Mouse (Mus musculus) hematopoietic stem cell, adult 5-6 weeks (primary cell): Measurements from ENCODE around the gene Srsf10. TPM values are rescaled to one million over a fixed set of nuclear protein-coding genes. Genes with fewer than 3 reads are reported as not detected.

Experiments used
- total RNA-seq: library from RNA; stranded (forward); fragments of 172-1452, 232-1000 nt; gene quantifications from 2 replicates; pipeline ENCODE4 v1.2.3, GENCODE M21; 2017

The Srsf10 gene
- total RNA-seq, 1 experiment from 2014 or later = 267 TPM

Other genes starting within 250 kb of the Srsf10 start
- gene Ifnlr1, start 169.5 kb upstream of the Srsf10 start, total RNA-seq = 0.30 and 1.1 TPM in 2 replicates
- gene Il22ra1, start 127.6 kb upstream of the Srsf10 start, total RNA-seq = not detected in 2 replicates
- gene Myom3, start 96.0 kb upstream of the Srsf10 start, total RNA-seq = not detected in 2 replicates
- 210 and 250 TPM in 2 replicates for gene Pnrc2, start 18.1 kb downstream of the Srsf10 start, total RNA-seq
- 3.1 and 3.8 TPM in 2 replicates for gene Cnr2, start 39.6 kb downstream of the Srsf10 start, total RNA-seq
- 99.5 and 155 TPM in 2 replicates for gene Fuca1, start 65.0 kb downstream of the Srsf10 start, total RNA-seq
- gene Hmgcl, start 90.7 kb downstream of the Srsf10 start, total RNA-seq = 32.2 and 35.7 TPM in 2 replicates
- gene Gale, start 108.0 kb downstream of the Srsf10 start, total RNA-seq = 2.3 and 4.4 TPM in 2 replicates
- 10.8 and 19.3 TPM in 2 replicates for gene Lypla2, start 116.9 kb downstream of the Srsf10 start, total RNA-seq
- 24.1 and 63.2 TPM in 2 replicates for gene Pithd1, start 131.5 kb downstream of the Srsf10 start, total RNA-seq
- 43.3 and 49.1 TPM in 2 replicates for gene Eloa, start 166.0 kb downstream of the Srsf10 start, total RNA-seq
- 829 and 1,291 TPM in 2 replicates for gene Rpl11, start 197.7 kb downstream of the Srsf10 start, total RNA-seq